10 mouse cellular contexts compared by ENCODE assay signal in genomic region chr4:130745561-130746306, GRCm38 (mm10). TPM values are rescaled to one million over a fixed set of nuclear protein-coding genes. Genes with fewer than 3 reads are reported as not detected.
DNase-seq lines count a peak whose midpoint lies in the region; ATAC-seq lines count a peak whose summit lies in the region.
"Had no signal": no experiment of that assay in that cellular context is flagged by ENCODE, and none has a peak within 500 bp of the region (broad histone marks: within the 10 kb centered on the region; RNA-seq: fewer than 3 reads in every experiment).

No protein-coding gene starts in this region.

- ATAC-seq in hindbrain, embryonic 11.5 days (ENCODE audit: low FRiP score), result no peak
- ATAC-seq in hindbrain, embryonic 12.5 days (ENCODE audit: low FRiP score), result no peak

- WGBS in hindbrain, embryonic 11.5 days, result 79% methylated on average over 5 of the region's 5 CpGs
- WGBS in hindbrain, embryonic 12.5 days, result 77% methylated on average over 5 of the region's 5 CpGs

- peak; percentile 33 for DNase-seq in cerebellum, adult 9-10 months
- no peak for DNase-seq in cerebellum, adult 9-11 months
- DNase-seq in Muller cell, postnatal 12 days (ENCODE audit: inconsistent ontology term), result peak; percentile 68
- DNase-seq in frontal cortex, postnatal 10 days (ENCODE audit: low spot score in 2 of 2), result peak; percentile 51 to 59
- DNase-seq in left cerebral cortex, adult 9 months (ENCODE audit: low spot score in 2 of 2), result peak; percentile 86 to 90
- no peak for DNase-seq in hindbrain, embryonic 11.5 days (ENCODE audit: low spot score)
- DNase-seq in lung, postnatal 4 days, result no peak
- DNase-seq: lung, embryonic 14.5 days had no signal

- no peak overlapping the region for H3K9ac ChIP-seq in hindbrain, embryonic 11.5 days (ENCODE audit: low read depth, low read length)
- H3K9ac ChIP-seq in hindbrain, embryonic 12.5 days, result no peak overlapping the region
- H3K9ac ChIP-seq: heart, embryonic 13.5 days; lung, embryonic 14.5 days had no signal

- H3K27ac ChIP-seq in hindbrain, embryonic 11.5 days (ENCODE audit: low read depth, low read length), result no peak overlapping the region
- H3K27ac ChIP-seq in hindbrain, embryonic 12.5 days, result no peak overlapping the region
- H3K27ac ChIP-seq: heart, embryonic 13.5 days had no signal

- H3K4me3 ChIP-seq in hindbrain, embryonic 11.5 days (ENCODE audit: low read depth, low read length), result no peak overlapping the region
- H3K4me3 ChIP-seq in hindbrain, embryonic 12.5 days, result no peak overlapping the region
- H3K4me3 ChIP-seq: heart, embryonic 13.5 days had no signal

- H3K36me3 ChIP-seq in hindbrain, embryonic 11.5 days (ENCODE audit: control insufficient read depth, insufficient read depth, low read length), result peaks cover 16% of the 10 kb centered on the region
- H3K36me3 ChIP-seq in hindbrain, embryonic 12.5 days, result peaks cover 91% of the 10 kb centered on the region

- no peaks in the 10 kb centered on the region for H3K4me1 ChIP-seq in hindbrain, embryonic 11.5 days (replicated peaks; ENCODE audit: control insufficient read depth, insufficient read depth, low read length)
- no peaks in the 10 kb centered on the region for H3K4me1 ChIP-seq in hindbrain, embryonic 12.5 days

- H3K4me2 ChIP-seq in hindbrain, embryonic 11.5 days (replicated peaks; ENCODE audit: low read depth, low read length), result no peak overlapping the region
- no peak overlapping the region for H3K4me2 ChIP-seq in hindbrain, embryonic 12.5 days (replicated peaks)
- H3K4me2 ChIP-seq: heart, embryonic 13.5 days; lung, embryonic 14.5 days had no signal

- no peaks in the 10 kb centered on the region for H3K27me3 ChIP-seq in hindbrain, embryonic 11.5 days (ENCODE audit: control insufficient read depth, insufficient read depth, low read length)
- H3K27me3 ChIP-seq in hindbrain, embryonic 12.5 days, result no peaks in the 10 kb centered on the region
- H3K27me3 ChIP-seq: heart, embryonic 13.5 days had no signal

- H3K9me3 ChIP-seq in hindbrain, embryonic 11.5 days (ENCODE audit: control insufficient read depth, low read length), result no peaks in the 10 kb centered on the region
- H3K9me3 ChIP-seq in hindbrain, embryonic 12.5 days (replicated peaks), result no peaks in the 10 kb centered on the region
- H3K9me3 ChIP-seq: heart, embryonic 13.5 days had no signal

RNA-seq across cellular contexts. Expression of gene Sdc3, which starts 46.6 kb away (rescaled TPM):
- 12.0 and 15.2 TPM in 2 replicates for polyA plus RNA-seq in hindbrain, embryonic 11.5 days (2014; fragmentation: Nextera tagmentation; extraction: Ambion mirVana)
- polyA plus RNA-seq in hindbrain, embryonic 12.5 days (2016; fragmentation: Nextera tagmentation; extraction: Ambion mirVana), result 60.5 and 66.7 TPM in 2 replicates

Comparison
In these comparisons a context has a peak if more than half of its experiments do, and no peak if none do; other contexts are left out.
1. DNase-seq: peak in cerebellum, adult 9-10 months (single experiment), Muller cell, postnatal 12 days (single experiment), frontal cortex, postnatal 10 days (2 of 2) and left cerebral cortex, adult 9 months (2 of 2); none in cerebellum, adult 9-11 months (single experiment), hindbrain, embryonic 11.5 days (single experiment) and lung, postnatal 4 days (0 of 2).